Mouse (Mus musculus) lung, embryonic 14.5 days (tissue): ENCODE measurements around the gene Msl1. TPM values are rescaled to one million over a fixed set of nuclear protein-coding genes. Genes with fewer than 3 reads are reported as not detected.
A peak's percentile ranks its signal among the peaks of the same experiment; 100 is the strongest.

Source experiments
- ATAC-seq: fragments of 200-750 bp; cut with Nextera tagmentation; 2 replicates; pipeline ENCODE4 v1.8.0; 2017; ENCODE audit warnings: mild to moderate bottlenecking, moderate TSS enrichment, moderate library complexity; ENCODE audit not compliant: insufficient read depth
- DNase-seq: peaks from one replicate; pipeline ENCODE4 v3.0.0-alpha.2; 2015
- H3K27ac ChIP-seq: fragments of 300-500 bp; sonication (generic); 2 replicates; pipeline ENCODE4 v1.5.1; 2014; ENCODE audit warnings: low read depth, mild to moderate bottlenecking, moderate library complexity
- H3K27me3 ChIP-seq: fragments of 300-500 bp; sonication (generic); 2 replicates; pipeline ENCODE4 v1.6.1; 2014; ENCODE audit warnings: low read length, control low read depth; ENCODE audit not compliant: insufficient read depth
- H3K36me3 ChIP-seq: fragments of 300-500 bp; sonication (generic); 2 replicates; pipeline ENCODE4 v1.6.1; 2014; ENCODE audit warnings: control low read depth; ENCODE audit not compliant: insufficient read depth
- H3K4me1 ChIP-seq: fragments of 300-500 bp; sonication (generic); 2 replicates; pipeline ENCODE4 v1.6.1; 2014; ENCODE audit warnings: antibody characterized with exemption, control low read depth; ENCODE audit not compliant: insufficient read depth
- H3K4me2 ChIP-seq: fragments of 300-500 bp; sonication (generic); 2 replicates; pipeline ENCODE4 v1.6.1; 2014; ENCODE audit warnings: mild to moderate bottlenecking
- H3K4me3 ChIP-seq: fragments of 300-500 bp; sonication (generic); 2 replicates; pipeline ENCODE4 v1.5.1; 2014; ENCODE audit warnings: low read depth, low read length
- H3K9ac ChIP-seq: fragments of 300-500 bp; sonication (generic); 2 replicates; pipeline ENCODE4 v1.6.1; 2014
- H3K9me3 ChIP-seq: fragments of 300-500 bp; sonication (generic); 2 replicates; pipeline ENCODE4 v1.6.1; 2016; ENCODE audit warnings: low read depth, low read length, control low read depth
- CTCF ChIP-seq: IDR thresholded peaks from 2 replicates; pipeline ENCODE4 v1.5.1; 2016; ENCODE audit warnings: antibody characterized with exemption, low read depth
- WGBS: fragments of 180-500 bp; shearing (Covaris S2); extraction: QIAGEN DNeasy Blood & Tissue Kit; methylation state at CpG from one replicate; pipeline ENCODE4 v1.1.7; 2014; 5-methylcytosine and 5-hydroxymethylcytosine counted together
- polyA plus RNA-seq: library from polyadenylated mRNA; unstranded; fragments of >200 nt; fragmentation: Nextera tagmentation; extraction: Ambion mirVana; gene quantifications from 2 replicates; pipeline ENCODE4 v1.2.1, GENCODE M21; 2014

Msl1 gene
- polyA plus RNA-seq, 1 experiment from 2014 or later = 16.3 TPM

- Histone ChIP-seq H3K9ac (0 out of 2 replicates have a peak overlapping the region, but pooled peaks have one; percentile 4), H3K27me3 (no peaks in the 10 kb centered on the region), H3K4me3 (no peak overlapping the region), H3K36me3 (peaks cover 15% of the 10 kb centered on the region; the same call in 1 of the 2 replicates), H3K9me3 (no peaks in the 10 kb centered on the region), H3K4me1 (peaks cover 81% of the 10 kb centered on the region), H3K4me2 (peak overlapping the region; percentile 37; the same call in 1 of the 2 replicates), H3K27ac (peak overlapping the region; percentile 87)
- ATAC-seq (no peak), DNase-seq (peak; percentile 40)
- 31% methylated on average over 5 of the region's 5 CpGs for WGBS
- TF ChIP-seq CTCF = no peak
Observed at GRCm38 (mm10) chr11:98749716-98750115, 45.6 kb upstream of the Msl1 start.

- H3K36me3 ChIP-seq = peaks cover 22% of the 10 kb centered on the region; the same call in 1 of the 2 replicates
- H3K27ac ChIP-seq = peak overlapping the region; percentile 87
- H3K4me2 ChIP-seq = peak overlapping the region; percentile 50
- 16% methylated on average over 17 of the region's 17 CpGs for WGBS
- H3K9me3 ChIP-seq = no peaks in the 10 kb centered on the region
- H3K9ac ChIP-seq = peak overlapping the region; percentile 42
- ATAC-seq (peak; percentile 26), DNase-seq (peak; percentile 78)
- no peaks in the 10 kb centered on the region for H3K27me3 ChIP-seq
- 0 out of 2 replicates have a peak overlapping the region, but pooled peaks have one; percentile 3 for H3K4me3 ChIP-seq
- no peak for TF ChIP-seq CTCF
- H3K4me1 ChIP-seq = peaks cover 75% of the 10 kb centered on the region
Observed at GRCm38 (mm10) chr11:98750351-98751201, 44.7 kb upstream of the Msl1 start.

- H3K4me2 ChIP-seq = peak overlapping the region; percentile 50
- peak overlapping the region; percentile 42 for H3K9ac ChIP-seq
- H3K27me3 ChIP-seq = no peaks in the 10 kb centered on the region
- peak; percentile 27 for DNase-seq
- no peak for TF ChIP-seq CTCF
- 12% methylated on average over 6 of the region's 6 CpGs for WGBS
- peaks cover 68% of the 10 kb centered on the region for H3K4me1 ChIP-seq
- peaks cover 29% of the 10 kb centered on the region; the same call in 1 of the 2 replicates for H3K36me3 ChIP-seq
- peak; percentile 36 for ATAC-seq
- 0 out of 2 replicates have a peak overlapping the region, but pooled peaks have one; percentile 3 for H3K4me3 ChIP-seq
- H3K9me3 ChIP-seq = no peaks in the 10 kb centered on the region
- H3K27ac ChIP-seq = peak overlapping the region; percentile 87
Observed at GRCm38 (mm10) chr11:98751221-98751782, 44.0 kb upstream of the Msl1 start.

- DNase-seq (no peak), ATAC-seq (no peak)
- Histone ChIP-seq H3K36me3 (peaks cover 42% of the 10 kb centered on the region; the same call in 1 of the 2 replicates), H3K4me1 (peaks cover 56% of the 10 kb centered on the region), H3K9me3 (no peaks in the 10 kb centered on the region), H3K4me3 (no peak overlapping the region), H3K27ac (peak overlapping the region; percentile 25; the same call in 1 of the 2 replicates), H3K9ac (0 out of 2 replicates have a peak overlapping the region, but pooled peaks have one; percentile 3), H3K27me3 (no peaks in the 10 kb centered on the region), H3K4me2 (no peak overlapping the region)
- WGBS = 74% methylated on average over 10 of the region's 10 CpGs
- no peak for TF ChIP-seq CTCF
Observed at GRCm38 (mm10) chr11:98752562-98753140, 42.7 kb upstream of the Msl1 start.

- no peak overlapping the region for H3K4me2 ChIP-seq
- H3K4me1 ChIP-seq = peaks cover 50% of the 10 kb centered on the region
- WGBS = 90% methylated on average over 5 of the region's 5 CpGs
Observed at GRCm38 (mm10) chr11:98753264-98753663, 42.1 kb upstream of the Msl1 start.

GRCm38 (mm10) chr11:98754151-98754620, 41.1 kb upstream of the Msl1 start:
- no peak overlapping the region for H3K4me3 ChIP-seq
- no peaks in the 10 kb centered on the region for H3K9me3 ChIP-seq
- DNase-seq (no peak), ATAC-seq (no peak)
- peak overlapping the region; percentile 63; the same call in 1 of the 2 replicates for H3K27ac ChIP-seq
- H3K4me2 ChIP-seq = 0 out of 2 replicates have a peak overlapping the region, but pooled peaks have one; percentile 6
- peaks cover 41% of the 10 kb centered on the region for H3K4me1 ChIP-seq
- no peak overlapping the region; the same call in 1 of the 2 replicates for H3K9ac ChIP-seq
- no peak for TF ChIP-seq CTCF
- H3K36me3 ChIP-seq = peaks cover 51% of the 10 kb centered on the region; the same call in 1 of the 2 replicates
- no peaks in the 10 kb centered on the region for H3K27me3 ChIP-seq
- 55% methylated on average over 9 of the region's 9 CpGs for WGBS

More at GRCm38 (mm10) chr11:98753264-98753663, 42.1 kb upstream of the Msl1 start:
- Histone ChIP-seq H3K4me3 (no peak overlapping the region), H3K27ac (0 out of 2 replicates have a peak overlapping the region, but pooled peaks have one; percentile 63), H3K36me3 (peaks cover 44% of the 10 kb centered on the region; the same call in 1 of the 2 replicates), H3K27me3 (no peaks in the 10 kb centered on the region), H3K9ac (no peak overlapping the region), H3K9me3 (no peaks in the 10 kb centered on the region)
- DNase-seq = no peak
- TF ChIP-seq CTCF = no peak
- no peak for ATAC-seq
